Mouse (Mus musculus): Measurements from ENCODE around the gene Ppp1r9a. TPM values are rescaled to one million over a fixed set of nuclear protein-coding genes. Genes with fewer than 3 reads are reported as not detected.
A peak's percentile ranks its signal among the peaks of the same experiment; 100 is the strongest.

Ppp1r9a gene
- total and polyA plus RNA-seq, 3 experiments, result 0.03 TPM; not detected in 2

DNA sequence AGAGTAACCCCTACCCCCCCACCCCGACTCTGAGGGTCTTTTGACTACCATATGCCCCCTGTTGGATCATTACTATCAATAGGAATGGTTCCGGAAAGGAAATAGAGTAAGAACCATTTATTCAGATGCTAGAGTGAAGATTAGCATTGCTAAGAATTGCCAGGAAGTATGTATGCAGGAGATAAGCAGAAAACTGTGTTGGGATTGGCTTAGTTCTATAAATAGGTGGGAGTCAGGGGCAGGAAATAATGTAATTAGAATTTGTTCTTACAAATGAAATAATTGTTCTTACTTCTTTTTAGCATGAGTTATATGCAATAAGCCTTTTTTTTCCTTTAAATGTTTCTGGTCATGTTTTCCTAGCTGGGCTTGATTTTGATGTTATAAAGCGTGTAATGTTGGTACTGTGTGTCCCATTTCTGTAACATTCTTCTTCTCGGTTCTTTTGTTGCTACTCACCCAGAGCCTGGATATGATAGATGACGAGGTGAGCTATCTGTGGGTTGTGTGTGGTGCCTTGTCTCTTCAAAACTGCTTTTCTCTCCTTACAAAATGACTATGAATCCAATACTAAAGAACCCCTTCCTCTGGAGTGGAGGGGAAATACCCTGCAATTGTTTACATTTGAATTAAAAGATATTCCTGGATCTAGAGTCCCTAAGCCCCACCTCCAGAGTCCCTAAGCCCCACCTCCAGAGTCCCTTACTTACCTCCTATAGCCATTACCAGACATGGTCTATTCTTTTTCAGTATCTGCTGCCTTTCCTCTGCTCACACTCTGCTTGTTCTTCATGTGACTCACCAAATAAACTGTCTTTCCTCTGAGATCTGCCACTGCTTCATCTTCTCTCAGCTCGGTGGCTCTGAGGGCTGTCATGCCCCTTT lies 254.1 kb downstream of the Ppp1r9a start:
- H3K9me3 ChIP-seq (replicated peaks; ENCODE audit: insufficient read depth, low read length), result no peaks in the 10 kb centered on the region
- peak overlapping the region; percentile 22; the same call in 1 of the 2 replicates for H3K9ac ChIP-seq (ENCODE audit: control insufficient read depth, low read depth, low read length, poor library complexity, severe bottlenecking)
- no peaks in the 10 kb centered on the region for H3K79me2 ChIP-seq (ENCODE audit: control insufficient read depth, insufficient read depth, low read length, poor library complexity)
- peaks cover 0 to 21% of the 10 kb centered on the region in 2 experiments; a peak in 2 of 4 replicates for H3K36me3 ChIP-seq (ENCODE audit: control insufficient read depth in 1 of 2, insufficient read depth in 2 of 2, low read length in 2 of 2)
- peak; percentile 64 for DNase-seq (ENCODE audit: low read depth, low spot score)
- peaks cover 0 to 1% of the 10 kb centered on the region in 2 experiments; a peak in 3 of 4 replicates for H3K27me3 ChIP-seq (ENCODE audit: control insufficient read depth in 1 of 2, insufficient read depth in 2 of 2, low read length in 2 of 2)
- H3K4me3 ChIP-seq (ENCODE audit: control insufficient read depth in 1 of 2, insufficient read depth in 1 of 2, low read depth in 2 of 2, low read length in 2 of 2), result peak overlapping the region; percentile 4 to 72; a peak in 3 of 4 replicates
- H3K27ac ChIP-seq (ENCODE audit: control insufficient read depth, low read depth, low read length), result peak overlapping the region; percentile 66
- peaks cover 7 to 19% of the 10 kb centered on the region in 2 experiments; a peak in 3 of 4 replicates for H3K4me1 ChIP-seq (ENCODE audit: control insufficient read depth in 1 of 2, insufficient read depth in 2 of 2, low read length in 2 of 2)
- peak; percentile 96; the same call in 1 of the 2 replicates for TF ChIP-seq MEF2A (IDR thresholded peaks at IDR 0.05; ENCODE audit: extremely low read depth, insufficient replicate concordance, low read depth, low read length, poor library complexity, severe bottlenecking)
- no peak for TF ChIP-seq MYB (IDR thresholded peaks at IDR 0.05; ENCODE audit: low read depth, low read length)
- TF ChIP-seq SIN3A (IDR thresholded peaks at IDR 0.05; ENCODE audit: low read length), result peak; percentile 69
- TF ChIP-seq CTCF (IDR thresholded peaks at IDR 0.05 in 2 of 3, conservative IDR thresholded peaks at IDR 0.05 in 1 of 3; ENCODE audit: control insufficient read depth in 1 of 3, insufficient read depth in 1 of 3, low read depth in 2 of 3, low read length in 3 of 3, poor library complexity in 1 of 3, severe bottlenecking in 1 of 3), result no peak
- no peak for TF ChIP-seq NRF1 (IDR thresholded peaks at IDR 0.05; ENCODE audit: insufficient read depth, low read depth, low read length, poor library complexity, severe bottlenecking)
- no peak for TF ChIP-seq POLR2AphosphoS2 (IDR thresholded peaks at IDR 0.05; ENCODE audit: low read length)
- no peak for TF ChIP-seq UBTF (IDR thresholded peaks at IDR 0.05; ENCODE audit: borderline replicate concordance, insufficient read depth, low read depth, low read length)
- no peak for TF ChIP-seq ZC3H11A (IDR thresholded peaks at IDR 0.05; ENCODE audit: low read depth, low read length)
- no peak for TF ChIP-seq E2F4 (IDR thresholded peaks at IDR 0.05; ENCODE audit: borderline replicate concordance, low read depth, low read length)
- TF ChIP-seq CHD2 (IDR thresholded peaks at IDR 0.05; ENCODE audit: low read length), result no peak
- peak; percentile 92 to 93 for TF ChIP-seq EP300 (IDR thresholded peaks at IDR 0.05; ENCODE audit: low read depth in 1 of 2, low read length in 2 of 2)
- no peak for TF ChIP-seq CHD1 (IDR thresholded peaks at IDR 0.05; ENCODE audit: low read depth, low read length)
- peak; percentile 72; the same call in 1 of the 2 replicates for TF ChIP-seq RCOR1 (IDR thresholded peaks at IDR 0.05; ENCODE audit: low read depth, low read length)
- TF ChIP-seq TAL1 (IDR thresholded peaks at IDR 0.05; ENCODE audit: low read length), result peak; percentile 83
- TF ChIP-seq ETS1 (IDR thresholded peaks at IDR 0.05; ENCODE audit: low read depth, low read length), result peak; percentile 80
- 0 out of 2 replicates have a peak, but pooled peaks have one; percentile 16 for TF ChIP-seq MYC (IDR thresholded peaks at IDR 0.05; ENCODE audit: low read depth, low read length)
- TF ChIP-seq MAZ (IDR thresholded peaks at IDR 0.05; ENCODE audit: low read depth, low read length), result no peak
- TF ChIP-seq GABPA (IDR thresholded peaks at IDR 0.05; ENCODE audit: low read depth, low read length), result no peak
- peak; percentile 8; the same call in 1 of the 2 replicates for TF ChIP-seq USF1 (IDR thresholded peaks at IDR 0.05; ENCODE audit: low read depth, low read length)
- no peak; the same call in 1 of the 2 replicates for TF ChIP-seq MXI1 (IDR thresholded peaks at IDR 0.05; ENCODE audit: low read depth, low read length)
- TF ChIP-seq TCF12 (IDR thresholded peaks at IDR 0.05; ENCODE audit: low read depth, low read length), result peak; percentile 94
- TF ChIP-seq NELFE (IDR thresholded peaks at IDR 0.05; ENCODE audit: low read depth, low read length), result peak; percentile 19; the same call in 1 of the 2 replicates
- no peak for TF ChIP-seq JUND (IDR thresholded peaks at IDR 0.05; ENCODE audit: low read depth, low read length)
- TF ChIP-seq MAX (IDR thresholded peaks at IDR 0.05; ENCODE audit: low read length), result no peak
- TF ChIP-seq USF2 (IDR thresholded peaks at IDR 0.05; ENCODE audit: borderline replicate concordance in 1 of 2, insufficient read depth in 1 of 2, low read depth in 1 of 2, low read length in 2 of 2), result no peak
- no peak for TF ChIP-seq ZKSCAN1 (IDR thresholded peaks at IDR 0.05; ENCODE audit: low read depth, low read length)
- no peak for TF ChIP-seq KAT2A (conservative IDR thresholded peaks at IDR 0.05; ENCODE audit: low read depth, low read length)
- TF ChIP-seq HCFC1 (IDR thresholded peaks at IDR 0.05; ENCODE audit: low read depth, low read length), result 0 out of 2 replicates have a peak, but pooled peaks have one; percentile 33
- TF ChIP-seq MAFK (IDR thresholded peaks at IDR 0.05; ENCODE audit: borderline replicate concordance, low read depth, low read length), result peak; percentile 24; the same call in 1 of the 2 replicates
- no peak for TF ChIP-seq POLR2AphosphoS5 (IDR thresholded peaks at IDR 0.05; ENCODE audit: borderline replicate concordance, low read depth, low read length)
- no peak for TF ChIP-seq ZNF384 (IDR thresholded peaks at IDR 0.05; ENCODE audit: low read depth, low read length)
- TF ChIP-seq TBP (IDR thresholded peaks at IDR 0.05; ENCODE audit: low read depth, low read length), result no peak
- TF ChIP-seq RAD21 (IDR thresholded peaks at IDR 0.05; ENCODE audit: low read depth, low read length), result no peak
- no peak for TF ChIP-seq BHLHE40 (IDR thresholded peaks at IDR 0.05; ENCODE audit: borderline replicate concordance, low read depth, low read length)
